Mouse (Mus musculus) brain, embryonic 14.5 days (tissue): Measurements from ENCODE around the gene Dpp8.

Source experiments
- CTCF ChIP-seq: fragments of 200-500 bp; IDR thresholded peaks from 2 replicates; pipeline ENCODE4 v1.5.1; 2012; ENCODE audit warnings: inconsistent platforms, mild to moderate bottlenecking, moderate library complexity, borderline replicate concordance; ENCODE audit not compliant: insufficient read depth, insufficient read length; ENCODE audit errors: extremely low read depth
- POLR2A ChIP-seq: fragments of 200-500 bp; IDR thresholded peaks from 2 replicates; pipeline ENCODE4 v1.6.1; 2012; ENCODE audit warnings: mild to moderate bottlenecking, inconsistent platforms, borderline replicate concordance; ENCODE audit not compliant: poor library complexity, insufficient read depth, insufficient read length, severe bottlenecking; ENCODE audit errors: extremely low read depth

GRCm38 (mm10) chr9:65123552-65124168, 91.4 kb downstream of the Dpp8 start:
- TF ChIP-seq CTCF (peak; percentile 84), POLR2A (no peak)
